Mouse (Mus musculus) hindbrain, postnatal 0 days (tissue): Measurements from ENCODE around the gene Myzap. TPM values are rescaled to one million over a fixed set of nuclear protein-coding genes. Genes with fewer than 3 reads are reported as not detected.

ENCODE experiments used
- ATAC-seq: fragments of 200-750 bp; cut with Nextera tagmentation; 2 replicates; pipeline ENCODE4 v1.8.0; 2017; ENCODE audit warnings: mild to moderate bottlenecking, moderate TSS enrichment, moderate library complexity
- DNase-seq: peaks from one replicate; pipeline ENCODE4 v3.0.0-alpha.2; 2015; ENCODE audit warnings: low spot score
- H3K27ac ChIP-seq: fragments of 300-500 bp; sonication (generic); 2 replicates; pipeline ENCODE4 v1.5.1; 2014; ENCODE audit warnings: mild to moderate bottlenecking
- H3K27me3 ChIP-seq: fragments of 300-500 bp; sonication (generic); 2 replicates; pipeline ENCODE4 v1.6.1; 2014; ENCODE audit warnings: low read length, mixed read lengths; ENCODE audit not compliant: insufficient read depth
- H3K36me3 ChIP-seq: fragments of 300-500 bp; sonication (generic); 2 replicates; pipeline ENCODE4 v1.6.1; 2014; ENCODE audit warnings: low read length, mixed read lengths; ENCODE audit not compliant: insufficient read depth
- H3K4me1 ChIP-seq: fragments of 300-500 bp; sonication (generic); 2 replicates; pipeline ENCODE4 v1.6.1; 2014; ENCODE audit warnings: antibody characterized with exemption, low read length, mixed read lengths; ENCODE audit not compliant: insufficient read depth
- H3K4me2 ChIP-seq: fragments of 300-500 bp; sonication (generic); 2 replicates; pipeline ENCODE4 v1.6.1; 2014; ENCODE audit warnings: low read depth, mild to moderate bottlenecking, low read length, moderate library complexity, mixed read lengths
- H3K4me3 ChIP-seq: fragments of 300-500 bp; sonication (generic); 2 replicates; pipeline ENCODE4 v1.5.1; 2014; ENCODE audit warnings: low read length
- H3K9ac ChIP-seq: fragments of 300-500 bp; sonication (generic); replicated peaks from 2 replicates; pipeline ENCODE4 v1.6.1; 2014; ENCODE audit warnings: mild to moderate bottlenecking, low read length, moderate library complexity, mixed read lengths
- H3K9me3 ChIP-seq: fragments of 300-500 bp; sonication (generic); 2 replicates; pipeline ENCODE4 v1.6.1; 2016; ENCODE audit warnings: low read length, mixed read lengths
- CTCF ChIP-seq: IDR thresholded peaks from 2 replicates; pipeline ENCODE4 v1.5.1; 2016; ENCODE audit warnings: antibody characterized with exemption, control low read depth, low read depth
- WGBS: fragments of 180-500 bp; shearing (Covaris S2); extraction: QIAGEN DNeasy Blood & Tissue Kit; methylation state at CpG from one replicate; pipeline ENCODE4 v1.1.7; 2014; 5-methylcytosine and 5-hydroxymethylcytosine counted together
- polyA plus RNA-seq: library from polyadenylated mRNA; unstranded; fragments of >200 nt; fragmentation: Nextera tagmentation; extraction: Ambion mirVana; gene quantifications from 2 replicates; pipeline ENCODE4 v1.2.1, GENCODE M21; 2015
- total RNA-seq: library from RNA; depleted of rRNA; stranded (reverse); fragments of >200 nt; gene quantifications from 2 replicates; pipeline ENCODE4 v1.2.3, GENCODE M21; 2014

Gene Myzap
- total and polyA plus RNA-seq, 2 experiments from 2014 or later = 1.3 to 1.9 TPM

GRCm38 (mm10) chr9:71529960-71530359, 62.2 kb downstream of the Myzap start:
- ATAC-seq = no peak
- peak; percentile 30 for TF ChIP-seq CTCF
- H3K36me3 ChIP-seq = no peaks in the 10 kb centered on the region
- no peak for DNase-seq
- H3K4me3 ChIP-seq = no peak overlapping the region
- H3K27me3 ChIP-seq = no peaks in the 10 kb centered on the region
- H3K4me1 ChIP-seq = no peaks in the 10 kb centered on the region
- H3K9ac ChIP-seq = no peak overlapping the region
- H3K9me3 ChIP-seq = no peaks in the 10 kb centered on the region
- 75% methylated on average over 2 of the region's 2 CpGs for WGBS
- no peak overlapping the region for H3K4me2 ChIP-seq
- H3K27ac ChIP-seq = no peak overlapping the region

- Histone ChIP-seq H3K27me3 (no peaks in the 10 kb centered on the region), H3K4me2 (no peak overlapping the region), H3K4me1 (no peaks in the 10 kb centered on the region), H3K9me3 (no peaks in the 10 kb centered on the region), H3K27ac (no peak overlapping the region), H3K4me3 (no peak overlapping the region), H3K9ac (no peak overlapping the region), H3K36me3 (no peaks in the 10 kb centered on the region)
- WGBS = 74% methylated on average over 9 of the region's 9 CpGs
- TF ChIP-seq CTCF = no peak
- ATAC-seq = no peak
- DNase-seq = no peak
Measured at GRCm38 (mm10) chr9:71527438-71527837, 64.7 kb downstream of the Myzap start.

GRCm38 (mm10) chr9:71523901-71524300, 68.3 kb downstream of the Myzap start:
- Histone ChIP-seq H3K4me1 (no peaks in the 10 kb centered on the region), H3K36me3 (no peaks in the 10 kb centered on the region), H3K4me2 (no peak overlapping the region), H3K27me3 (no peaks in the 10 kb centered on the region), H3K9me3 (no peaks in the 10 kb centered on the region), H3K27ac (no peak overlapping the region), H3K4me3 (no peak overlapping the region), H3K9ac (no peak overlapping the region)
- 80% methylated on average over 4 of the region's 4 CpGs for WGBS
- no peak for DNase-seq
- TF ChIP-seq CTCF = no peak
- ATAC-seq = no peak

- H3K27ac ChIP-seq = no peak overlapping the region
Measured at GRCm38 (mm10) chr9:71519836-71520235, 72.3 kb downstream of the Myzap start.

GRCm38 (mm10) chr9:71517487-71517886, 74.7 kb downstream of the Myzap start:
- H3K27ac ChIP-seq = no peak overlapping the region
- H3K9me3 ChIP-seq = no peaks in the 10 kb centered on the region
- no peak for ATAC-seq
- no peak for TF ChIP-seq CTCF
- DNase-seq = no peak
- no peak overlapping the region for H3K4me3 ChIP-seq
- no peaks in the 10 kb centered on the region for H3K27me3 ChIP-seq
- H3K4me1 ChIP-seq = no peaks in the 10 kb centered on the region
- no peaks in the 10 kb centered on the region for H3K36me3 ChIP-seq
- no peak overlapping the region for H3K9ac ChIP-seq
- H3K4me2 ChIP-seq = no peak overlapping the region
- WGBS = 91% methylated on average over 4 of the region's 4 CpGs

More at GRCm38 (mm10) chr9:71519836-71520235, 72.3 kb downstream of the Myzap start:
- 67% methylated on average over 3 of the region's 3 CpGs for WGBS
- ATAC-seq = no peak
- DNase-seq = no peak
- Histone ChIP-seq H3K36me3 (no peaks in the 10 kb centered on the region), H3K9me3 (no peaks in the 10 kb centered on the region), H3K4me3 (no peak overlapping the region), H3K4me2 (no peak overlapping the region), H3K27me3 (no peaks in the 10 kb centered on the region), H3K9ac (no peak overlapping the region), H3K4me1 (no peaks in the 10 kb centered on the region)
- TF ChIP-seq CTCF = peak; percentile 12; the same call in 1 of the 2 replicates

- 88% methylated on average over 4 of the region's 4 CpGs for WGBS
- H3K9ac ChIP-seq = no peak overlapping the region
- DNase-seq (no peak), ATAC-seq (no peak)
- no peaks in the 10 kb centered on the region for H3K27me3 ChIP-seq
- H3K4me1 ChIP-seq = no peaks in the 10 kb centered on the region
- H3K4me2 ChIP-seq = no peak overlapping the region
- no peak overlapping the region for H3K4me3 ChIP-seq
- no peak for TF ChIP-seq CTCF
- no peaks in the 10 kb centered on the region for H3K36me3 ChIP-seq
- H3K27ac ChIP-seq = no peak overlapping the region
- no peaks in the 10 kb centered on the region for H3K9me3 ChIP-seq
Measured at GRCm38 (mm10) chr9:71515862-71516261, 76.3 kb downstream of the Myzap start.

- Histone ChIP-seq H3K9me3 (no peaks in the 10 kb centered on the region), H3K9ac (no peak overlapping the region), H3K27ac (no peak overlapping the region), H3K36me3 (no peaks in the 10 kb centered on the region), H3K27me3 (no peaks in the 10 kb centered on the region), H3K4me1 (no peaks in the 10 kb centered on the region), H3K4me3 (no peak overlapping the region), H3K4me2 (no peak overlapping the region)
- WGBS = 85% methylated on average over 4 of the region's 4 CpGs
- no peak for DNase-seq
- no peak for ATAC-seq
- no peak for TF ChIP-seq CTCF
Measured at GRCm38 (mm10) chr9:71513566-71513965, 78.6 kb downstream of the Myzap start.
